In the genomic region with DNA sequence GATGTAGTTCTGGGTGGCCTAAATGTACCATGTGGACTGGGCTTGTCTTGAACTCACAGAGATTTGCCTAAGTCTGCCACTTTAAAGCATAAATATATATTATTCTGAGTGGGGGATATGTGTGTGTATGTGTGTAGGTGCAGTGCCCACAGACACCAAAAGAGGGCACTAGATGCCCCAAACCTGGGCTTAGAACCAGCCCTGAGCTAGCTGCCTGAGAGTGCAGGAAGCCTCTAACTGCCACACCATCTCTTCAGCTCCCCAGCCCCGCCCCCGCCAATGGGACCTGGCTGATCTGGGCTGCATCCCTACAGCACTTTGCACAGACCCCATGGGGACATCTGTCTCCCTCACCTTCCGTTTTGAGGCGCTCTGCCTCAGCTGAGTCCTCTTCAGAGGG, we compare ENCODE assay signal across 8 mouse cellular contexts. TPM values are rescaled to one million over a fixed set of nuclear protein-coding genes. Genes with fewer than 3 reads are reported as not detected.
A peak's percentile ranks its signal among the peaks of the same experiment; 100 is the strongest.
DNase-seq lines count a peak whose midpoint lies in the region; ATAC-seq and TF ChIP-seq lines count a peak whose summit lies in the region.

No protein-coding gene starts in this region.

- ATAC-seq in activated CD4-positive, CD25-positive, alpha-beta regulatory T cell, adult 4 months, result no peak

- no peak for DNase-seq in layer of hippocampus, adult 2 months (ENCODE audit: low spot score in 2 of 2)
- no peak for DNase-seq in layer of hippocampus, adult 8-10 months (ENCODE audit: low spot score in 2 of 2)
- DNase-seq in NIH3T3 (ENCODE audit: low read depth), result peak; percentile 70
- DNase-seq in embryo, embryonic 9.5 days (ENCODE audit: extremely low spot score), result peak; percentile 25
- DNase-seq in retina, embryonic 14.5 days (ENCODE audit: low spot score), result peak; percentile 32
- DNase-seq in heart, adult 18-20 months, result no peak
- DNase-seq in gastrocnemius, adult 18-20 months (ENCODE audit: low spot score), result no peak

- no peak overlapping the region for H3K4me3 ChIP-seq in layer of hippocampus, adult 2 months

- peak; percentile 66 for TF ChIP-seq CTCF in layer of hippocampus, adult 2 months (conservative IDR thresholded peaks at IDR 0.05)

- H3K27ac ChIP-seq in layer of hippocampus, adult 2 months, result no peak overlapping the region

RNA-seq across cellular contexts. Expression of gene Sgta, which starts 9.3 kb away (rescaled TPM):
- 100 to 1,000 TPM; 176 TPM for total RNA-seq in layer of hippocampus, adult 2 months (2021)
- total RNA-seq in layer of hippocampus, adult 8-10 months (2022), result 100 to 1,000 TPM; 165 to 175 (median 172) TPM
- 10 to 100 TPM; 54.7 to 68.3 TPM for polyA plus RNA-seq in activated CD4-positive, CD25-positive, alpha-beta regulatory T cell, adult 4 months (2017; shearing (Covaris generic))
- 100 to 1,000 TPM in 1 of 2 experiments, 10 to 100 TPM in 1; 99.5 to 102 TPM for total RNA-seq in heart, adult 18-20 months (2021)
- 100 to 1,000 TPM; 101 to 103 TPM for total RNA-seq in gastrocnemius, adult 18-20 months (2021)

RNA-seq across cellular contexts. Expression of gene Slc39a3, which starts 13.4 kb away (rescaled TPM):
- 10 to 100 TPM; 60.8 to 66.1 TPM for total RNA-seq in layer of hippocampus, adult 2 months (2021)
- 10 to 100 TPM; 55.5 to 60.8 (median 60.0) TPM for total RNA-seq in layer of hippocampus, adult 8-10 months (2022)
- polyA plus RNA-seq in activated CD4-positive, CD25-positive, alpha-beta regulatory T cell, adult 4 months (2017; shearing (Covaris generic)), result 1 to 10 TPM; 3.2 to 4.0 TPM
- total RNA-seq in heart, adult 18-20 months (2021), result 10 to 100 TPM; 12.8 to 14.2 TPM
- 10 to 100 TPM; 13.7 TPM for total RNA-seq in gastrocnemius, adult 18-20 months (2021)

RNA-seq across cellular contexts. Expression of gene Thop1, which starts 19.2 kb away (rescaled TPM):
- total RNA-seq in layer of hippocampus, adult 2 months (2021), result 10 to 100 TPM; 52.0 to 52.6 TPM
- total RNA-seq in layer of hippocampus, adult 8-10 months (2022), result 10 to 100 TPM; 44.5 to 55.0 (median 46.5) TPM
- 1 to 10 TPM; 2.8 to 4.5 TPM for polyA plus RNA-seq in activated CD4-positive, CD25-positive, alpha-beta regulatory T cell, adult 4 months (2017; shearing (Covaris generic))
- 10 to 100 TPM; 12.8 to 14.8 TPM for total RNA-seq in heart, adult 18-20 months (2021)
- 10 to 100 TPM; 21.1 to 26.0 TPM for total RNA-seq in gastrocnemius, adult 18-20 months (2021)

RNA-seq across cellular contexts. Expression of gene Diras1, which starts 25.2 kb away (rescaled TPM):
- total RNA-seq in layer of hippocampus, adult 2 months (2021), result 100 to 1,000 TPM in 1 of 2 experiments, 10 to 100 TPM in 1; 95.2 to 100 TPM
- total RNA-seq in layer of hippocampus, adult 8-10 months (2022), result 10 to 100 TPM; 88.3 to 96.9 (median 90.2) TPM
- under 1 TPM in 1 of 2 experiments, not detected in 1; 0.11 TPM for polyA plus RNA-seq in activated CD4-positive, CD25-positive, alpha-beta regulatory T cell, adult 4 months (2017; shearing (Covaris generic))
- not detected for total RNA-seq in heart, adult 18-20 months (2021)
- under 1 TPM in 1 of 2 experiments, not detected in 1; 0.07 TPM for total RNA-seq in gastrocnemius, adult 18-20 months (2021)

RNA-seq across cellular contexts. Expression of gene Gng7, which starts 35.9 kb away (rescaled TPM):
- 100 to 1,000 TPM; 161 to 176 TPM for total RNA-seq in layer of hippocampus, adult 2 months (2021)
- total RNA-seq in layer of hippocampus, adult 8-10 months (2022), result 100 to 1,000 TPM; 130 to 139 (median 135) TPM
- polyA plus RNA-seq in activated CD4-positive, CD25-positive, alpha-beta regulatory T cell, adult 4 months (2017; shearing (Covaris generic)), result not detected
- 1 to 10 TPM in 1 of 2 experiments, under 1 TPM in 1; 0.82 to 1.3 TPM for total RNA-seq in heart, adult 18-20 months (2021)
- total RNA-seq in gastrocnemius, adult 18-20 months (2021), result 1 to 10 TPM; 2.3 to 2.5 TPM

Comparison
In these comparisons a context has a peak if more than half of its experiments do, and no peak if none do; other contexts are left out.
1. DNase-seq: peak in NIH3T3 (single experiment), embryo, embryonic 9.5 days (single experiment) and retina, embryonic 14.5 days (single experiment); none in layer of hippocampus, adult 2 months (0 of 2), layer of hippocampus, adult 8-10 months (0 of 2), heart, adult 18-20 months (0 of 2) and gastrocnemius, adult 18-20 months (single experiment).